Mouse (Mus musculus) neural tube, embryonic 14.5 days (tissue): ENCODE measurements around the gene Rnf26. TPM values are rescaled to one million over a fixed set of nuclear protein-coding genes. Genes with fewer than 3 reads are reported as not detected.

ENCODE experiments used
- ATAC-seq: fragments of 200-750 bp; cut with Nextera tagmentation; 2 replicates; pipeline ENCODE4 v1.8.0; 2017; ENCODE audit warnings: low read depth, mild to moderate bottlenecking, moderate TSS enrichment, moderate library complexity
- H3K27ac ChIP-seq: fragments of 300-500 bp; sonication (generic); 2 replicates; pipeline ENCODE4 v1.5.1; 2014; ENCODE audit warnings: low read depth, mild to moderate bottlenecking, control low read depth, low read length, moderate library complexity, mixed read lengths
- H3K27me3 ChIP-seq: fragments of 300-500 bp; sonication (generic); 2 replicates; pipeline ENCODE4 v1.6.1; 2014; ENCODE audit warnings: low read length; ENCODE audit not compliant: control insufficient read depth, insufficient read depth
- H3K36me3 ChIP-seq: fragments of 300-500 bp; sonication (generic); 2 replicates; pipeline ENCODE4 v1.6.1; 2014; ENCODE audit warnings: low read length, mixed read lengths; ENCODE audit not compliant: control insufficient read depth, insufficient read depth
- H3K4me1 ChIP-seq: fragments of 300-500 bp; sonication (generic); 2 replicates; pipeline ENCODE4 v1.6.1; 2014; ENCODE audit warnings: low read length; ENCODE audit not compliant: control insufficient read depth, insufficient read depth
- H3K4me2 ChIP-seq: fragments of 300-500 bp; sonication (generic); 2 replicates; pipeline ENCODE4 v1.6.1; 2014; ENCODE audit warnings: mild to moderate bottlenecking, low read depth, low read length, control low read depth
- H3K4me3 ChIP-seq: fragments of 300-500 bp; sonication (generic); 2 replicates; pipeline ENCODE4 v1.5.1; 2014; ENCODE audit warnings: low read depth, low read length, control low read depth, mixed read lengths
- H3K9ac ChIP-seq: fragments of 300-500 bp; sonication (generic); replicated peaks from 2 replicates; pipeline ENCODE4 v1.6.1; 2014; ENCODE audit warnings: low read depth, mild to moderate bottlenecking, control low read depth, low read length, mixed read lengths
- H3K9me3 ChIP-seq: fragments of 300-500 bp; sonication (generic); 2 replicates; pipeline ENCODE4 v1.6.1; 2016; ENCODE audit warnings: low read length; ENCODE audit not compliant: control insufficient read depth
- WGBS: fragments of 180-500 bp; shearing (Covaris S2); extraction: QIAGEN DNeasy Blood & Tissue Kit; methylation state at CpG from one replicate; pipeline ENCODE4 v1.1.7; 2014; 5-methylcytosine and 5-hydroxymethylcytosine counted together
- polyA plus RNA-seq: library from polyadenylated mRNA; unstranded; fragments of >200 nt; fragmentation: Nextera tagmentation; extraction: Ambion mirVana; gene quantifications from 2 replicates; pipeline ENCODE4 v1.2.1, GENCODE M21; 2014

The Rnf26 gene
- polyA plus RNA-seq, 1 experiment from 2014 or later, result 28.9 TPM

DNA sequence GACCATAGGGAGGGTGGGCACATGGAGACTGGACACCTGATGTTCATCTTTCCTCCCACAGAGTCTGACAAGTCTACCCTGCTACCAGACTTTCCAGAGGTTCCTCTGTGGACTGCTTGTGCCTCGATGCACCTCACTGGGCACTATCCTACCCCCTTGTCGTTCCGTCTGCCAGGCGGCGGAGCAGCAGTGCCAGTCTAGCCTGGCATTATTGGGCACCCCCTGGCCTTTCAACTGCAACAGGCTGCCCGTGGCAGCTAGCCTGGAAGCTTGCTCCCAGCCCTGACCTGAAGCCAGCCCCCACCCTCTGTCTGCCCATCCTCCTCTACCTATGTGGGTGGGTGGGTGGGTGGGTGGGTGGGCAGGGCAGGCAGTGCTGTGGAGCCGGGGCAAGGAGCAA lies 7.1 kb downstream of the Rnf26 start:
- no peaks in the 10 kb centered on the region; the same call in 1 of the 2 replicates for H3K36me3 ChIP-seq
- WGBS, result 88% methylated on average over 7 of the region's 7 CpGs
- H3K27ac ChIP-seq, result no peak overlapping the region
- H3K4me1 ChIP-seq, result peaks cover 36% of the 10 kb centered on the region
- H3K9me3 ChIP-seq, result no peaks in the 10 kb centered on the region
- no peak for ATAC-seq
- no peak overlapping the region for H3K4me3 ChIP-seq
- H3K27me3 ChIP-seq, result no peaks in the 10 kb centered on the region
- no peak overlapping the region for H3K9ac ChIP-seq
- H3K4me2 ChIP-seq, result no peak overlapping the region

DNA sequence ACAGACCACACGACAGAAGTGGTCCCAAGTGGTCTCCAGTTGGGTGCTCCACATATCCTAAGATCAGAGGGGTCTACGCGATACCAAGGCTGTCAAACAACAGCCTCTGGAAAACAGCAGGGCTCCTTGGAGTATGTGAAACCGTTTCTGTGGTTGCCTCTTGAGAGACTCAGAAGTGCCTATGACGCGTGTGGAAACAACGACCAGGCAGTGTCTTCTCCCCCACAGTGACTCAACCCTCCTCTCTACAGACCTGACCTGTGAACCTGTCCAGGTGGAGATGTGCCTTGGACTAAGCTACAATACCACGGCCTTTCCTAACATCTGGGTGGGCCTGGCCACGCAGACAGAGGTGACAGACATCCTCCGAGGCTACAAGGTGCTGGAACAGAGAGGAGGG lies 7.5 kb downstream of the Rnf26 start:
- WGBS, result 92% methylated on average over 10 of the region's 10 CpGs

DNA sequence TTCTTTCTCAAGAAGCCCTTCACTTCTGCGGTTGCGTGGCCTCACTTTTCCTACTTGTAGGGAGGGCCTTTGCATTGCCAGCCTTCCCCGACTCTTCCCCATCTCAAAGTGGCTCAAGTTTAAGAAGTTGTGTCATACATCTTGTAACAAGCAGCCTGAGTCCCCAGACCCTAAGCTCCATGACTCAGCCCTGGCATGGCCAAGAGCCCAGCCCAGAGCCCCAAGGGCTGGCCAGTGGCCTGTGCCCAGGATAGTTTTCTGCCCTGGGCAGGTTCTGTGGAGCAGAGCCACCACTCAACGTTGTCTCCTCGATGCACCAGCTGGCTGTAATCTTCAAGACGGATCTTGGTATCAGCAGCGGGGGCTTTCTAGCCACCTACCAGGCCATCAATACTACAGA lies 8.4 kb downstream of the Rnf26 start:
- H3K27me3 ChIP-seq, result no peaks in the 10 kb centered on the region
- H3K4me2 ChIP-seq, result no peak overlapping the region
- H3K4me1 ChIP-seq, result peaks cover 28% of the 10 kb centered on the region
- no peak overlapping the region for H3K27ac ChIP-seq
- whole genome bisulfite sequencing, result 96% methylated on average over 7 of the region's 7 CpGs
- no peak overlapping the region for H3K9ac ChIP-seq
- no peaks in the 10 kb centered on the region for H3K9me3 ChIP-seq
- ATAC-seq, result no peak
- H3K36me3 ChIP-seq, result no peaks in the 10 kb centered on the region; the same call in 1 of the 2 replicates
- no peak overlapping the region for H3K4me3 ChIP-seq

More for the DNA sequence above, 7.5 kb downstream of the Rnf26 start:
- no peaks in the 10 kb centered on the region for H3K27me3 ChIP-seq
- no peak overlapping the region for H3K4me3 ChIP-seq
- H3K4me1 ChIP-seq, result peaks cover 36% of the 10 kb centered on the region
- ATAC-seq, result no peak
- H3K27ac ChIP-seq, result no peak overlapping the region
- no peaks in the 10 kb centered on the region; the same call in 1 of the 2 replicates for H3K36me3 ChIP-seq
- H3K9me3 ChIP-seq, result no peaks in the 10 kb centered on the region
- H3K9ac ChIP-seq, result no peak overlapping the region
- no peak overlapping the region for H3K4me2 ChIP-seq

DNA sequence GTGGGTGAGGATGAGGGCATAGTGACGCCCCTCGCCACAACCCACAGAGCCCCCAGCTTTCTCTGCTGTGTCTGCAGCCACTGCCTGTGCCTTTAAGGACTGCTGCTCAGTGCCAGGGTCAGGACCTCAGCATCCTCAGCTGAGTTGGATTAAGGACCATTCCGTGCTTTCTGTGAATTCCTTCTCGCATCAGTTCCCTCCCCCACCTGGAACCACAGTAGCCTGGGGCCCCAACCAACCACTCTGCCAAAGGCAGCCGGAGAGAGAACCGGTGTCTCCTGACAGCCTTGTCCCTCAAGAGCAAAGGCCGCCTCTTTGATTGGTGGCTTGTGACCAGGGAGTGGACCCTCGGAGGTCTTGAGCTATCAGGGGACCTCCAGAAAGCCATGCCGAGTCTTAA lies 11.8 kb downstream of the Rnf26 start, which contains the start of gene Mfrp:
Gene Mfrp (plus strand): TSS at position 240 of the 400 bp plus-strand sequence.
- H3K9me3 ChIP-seq, result no peaks in the 10 kb centered on the region
- H3K36me3 ChIP-seq, result no peaks in the 10 kb centered on the region
- H3K27me3 ChIP-seq, result no peaks in the 10 kb centered on the region
- H3K4me1 ChIP-seq, result peaks cover 3% of the 10 kb centered on the region; the same call in 1 of the 2 replicates
- no peak within 1 kb of the TSS for H3K4me3 ChIP-seq
- no peak within 1 kb of the TSS for H3K27ac ChIP-seq
- WGBS, result 86% methylated on average over 9 of the region's 9 CpGs
- H3K4me2 ChIP-seq, result no peak within 1 kb of the TSS
- ATAC-seq, result no peak
- H3K9ac ChIP-seq, result no peak within 1 kb of the TSS

DNA sequence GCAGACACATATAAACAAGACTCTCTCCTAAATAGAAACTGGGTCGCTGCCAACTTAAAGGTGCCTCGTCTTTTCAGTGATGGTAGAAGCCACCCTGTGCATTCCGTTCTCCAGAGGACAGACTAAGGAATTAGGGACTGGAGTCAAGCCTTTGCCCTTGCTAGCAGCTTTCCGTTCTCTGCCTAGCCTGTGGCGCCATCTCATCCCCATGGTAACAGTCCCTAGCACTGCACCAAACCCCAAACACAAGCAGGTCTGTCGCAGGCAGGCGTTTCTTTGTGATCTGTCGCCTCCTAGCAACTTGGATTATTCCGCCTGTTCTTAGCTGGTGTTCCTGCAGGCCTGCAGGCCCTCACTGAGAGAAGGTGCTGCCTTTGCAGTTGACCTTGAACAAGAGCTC lies 16.8 kb downstream of the Rnf26 start:
- Histone ChIP-seq H3K4me2 (no peak overlapping the region), H3K4me1 (peaks cover 4% of the 10 kb centered on the region), H3K36me3 (no peaks in the 10 kb centered on the region), H3K27ac (peak overlapping the region; percentile 28; the same call in 1 of the 2 replicates), H3K27me3 (no peaks in the 10 kb centered on the region), H3K9me3 (no peaks in the 10 kb centered on the region), H3K4me3 (no peak overlapping the region), H3K9ac (no peak overlapping the region)
- WGBS, result 23% methylated on average over 9 of the region's 9 CpGs
- ATAC-seq, result peak; percentile 74

DNA sequence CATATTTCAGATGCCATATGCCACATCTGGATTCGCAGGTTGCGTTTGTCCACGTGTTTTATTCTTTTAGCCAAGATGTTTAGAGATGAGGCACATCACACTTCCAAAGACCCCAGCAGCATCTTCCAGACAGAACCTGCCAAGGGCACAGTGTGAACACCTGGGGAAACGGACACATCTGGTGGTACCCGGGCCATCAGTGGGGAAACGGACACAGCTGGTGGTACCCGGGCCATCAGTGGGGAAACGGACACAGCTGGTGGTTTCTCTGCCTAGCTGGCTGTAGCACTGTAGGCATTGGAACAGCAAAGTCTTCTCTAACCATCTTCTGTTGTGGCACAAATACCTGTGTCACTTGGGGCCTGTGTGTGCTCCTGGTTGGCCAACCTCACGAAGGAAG lies 17.5 kb downstream of the Rnf26 start:
- WGBS, result 87% methylated on average over 9 of the region's 9 CpGs
- H3K27me3 ChIP-seq, result no peaks in the 10 kb centered on the region
- no peak overlapping the region for H3K4me3 ChIP-seq
- H3K36me3 ChIP-seq, result no peaks in the 10 kb centered on the region
- no peak overlapping the region for H3K4me2 ChIP-seq
- no peak overlapping the region for H3K27ac ChIP-seq
- H3K9ac ChIP-seq, result no peak overlapping the region
- H3K9me3 ChIP-seq, result no peaks in the 10 kb centered on the region
- ATAC-seq, result no peak
- peaks cover 4% of the 10 kb centered on the region for H3K4me1 ChIP-seq

DNA sequence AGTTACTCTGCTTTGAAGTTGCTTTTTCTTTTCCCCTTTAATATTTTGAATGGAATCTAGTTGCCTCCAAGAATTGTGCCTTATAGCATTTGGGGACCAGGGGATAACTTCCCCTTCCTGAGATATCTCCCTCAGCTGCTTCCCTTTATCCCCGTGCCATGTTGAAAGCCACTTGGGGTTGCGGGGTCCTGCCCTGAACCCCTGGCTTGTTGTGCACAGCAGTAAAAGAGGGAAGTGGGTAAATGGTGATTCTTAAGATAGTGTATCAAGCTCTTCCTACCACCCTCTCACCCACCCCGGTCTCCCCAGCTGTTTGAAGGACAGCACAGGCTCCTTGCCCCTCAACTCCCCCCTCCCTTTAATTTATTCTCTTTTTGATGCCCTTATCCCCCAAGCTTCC lies 18.6 kb downstream of the Rnf26 start:
- ATAC-seq, result no peak
- H3K36me3 ChIP-seq, result no peaks in the 10 kb centered on the region
- no peak overlapping the region for H3K27ac ChIP-seq
- no peak overlapping the region for H3K4me3 ChIP-seq
- 85% methylated on average over 3 of the region's 3 CpGs for WGBS
- no peaks in the 10 kb centered on the region for H3K9me3 ChIP-seq
- H3K4me2 ChIP-seq, result no peak overlapping the region
- no peaks in the 10 kb centered on the region for H3K27me3 ChIP-seq
- H3K9ac ChIP-seq, result no peak overlapping the region
- H3K4me1 ChIP-seq, result peaks cover 4% of the 10 kb centered on the region

DNA sequence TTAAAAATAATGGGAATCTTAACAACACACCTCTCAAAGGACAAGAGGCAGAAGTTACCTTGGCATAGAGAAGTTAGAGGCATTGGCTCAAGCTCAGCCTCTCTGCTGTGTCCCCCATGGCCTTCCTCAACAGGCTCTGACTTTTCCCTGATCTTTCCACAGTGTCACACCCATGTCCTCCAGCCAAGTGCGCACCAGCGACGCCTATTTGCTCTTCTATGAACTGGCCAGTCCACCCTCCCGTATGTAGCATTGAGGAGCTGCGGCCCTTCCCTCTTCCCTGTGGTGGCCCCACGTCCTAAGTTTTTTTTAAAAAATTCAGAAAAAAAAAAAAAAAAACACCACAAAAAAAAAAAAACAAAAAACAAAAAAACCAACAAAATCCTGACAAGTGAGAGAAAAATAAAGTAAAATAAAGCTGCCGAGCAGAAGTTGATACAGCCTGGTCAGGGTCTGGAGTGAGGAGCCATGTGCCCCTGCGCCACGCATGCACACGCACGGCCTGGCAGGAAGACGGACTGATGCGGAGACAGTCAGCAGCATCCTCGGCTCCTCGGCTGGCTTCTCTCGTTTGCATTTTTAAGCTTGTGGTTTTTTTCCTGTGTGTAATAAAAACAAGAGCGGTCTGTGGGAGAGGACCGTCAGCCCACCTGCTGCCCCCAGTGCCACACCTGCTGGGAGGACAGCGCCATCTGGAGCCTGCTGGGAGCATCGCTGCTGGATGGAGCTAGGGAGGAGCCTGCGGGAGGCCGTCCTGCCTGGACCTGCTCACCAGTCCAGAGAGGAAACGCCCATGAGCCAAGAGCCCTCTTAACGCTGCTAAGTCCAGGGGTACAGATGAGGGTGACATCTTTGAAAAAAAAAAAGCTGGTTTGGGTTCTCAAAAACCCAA lies 19.5 kb downstream of the Rnf26 start:
- peaks cover 4% of the 10 kb centered on the region for H3K4me1 ChIP-seq
- H3K27ac ChIP-seq, result no peak overlapping the region
- WGBS, result 24% methylated on average over 24 of the region's 24 CpGs
- H3K36me3 ChIP-seq, result no peaks in the 10 kb centered on the region
- H3K4me2 ChIP-seq, result peak overlapping the region; percentile 30; the same call in 1 of the 2 replicates
- 0 out of 2 replicates have a peak overlapping the region, but pooled peaks have one; percentile 3 for H3K4me3 ChIP-seq
- 0 out of 2 replicates have a peak, but pooled peaks have one; percentile 42 for ATAC-seq
- no peaks in the 10 kb centered on the region for H3K27me3 ChIP-seq
- no peaks in the 10 kb centered on the region for H3K9me3 ChIP-seq
- H3K9ac ChIP-seq, result 0 out of 2 replicates have a peak overlapping the region, but pooled peaks have one; percentile 8

DNA sequence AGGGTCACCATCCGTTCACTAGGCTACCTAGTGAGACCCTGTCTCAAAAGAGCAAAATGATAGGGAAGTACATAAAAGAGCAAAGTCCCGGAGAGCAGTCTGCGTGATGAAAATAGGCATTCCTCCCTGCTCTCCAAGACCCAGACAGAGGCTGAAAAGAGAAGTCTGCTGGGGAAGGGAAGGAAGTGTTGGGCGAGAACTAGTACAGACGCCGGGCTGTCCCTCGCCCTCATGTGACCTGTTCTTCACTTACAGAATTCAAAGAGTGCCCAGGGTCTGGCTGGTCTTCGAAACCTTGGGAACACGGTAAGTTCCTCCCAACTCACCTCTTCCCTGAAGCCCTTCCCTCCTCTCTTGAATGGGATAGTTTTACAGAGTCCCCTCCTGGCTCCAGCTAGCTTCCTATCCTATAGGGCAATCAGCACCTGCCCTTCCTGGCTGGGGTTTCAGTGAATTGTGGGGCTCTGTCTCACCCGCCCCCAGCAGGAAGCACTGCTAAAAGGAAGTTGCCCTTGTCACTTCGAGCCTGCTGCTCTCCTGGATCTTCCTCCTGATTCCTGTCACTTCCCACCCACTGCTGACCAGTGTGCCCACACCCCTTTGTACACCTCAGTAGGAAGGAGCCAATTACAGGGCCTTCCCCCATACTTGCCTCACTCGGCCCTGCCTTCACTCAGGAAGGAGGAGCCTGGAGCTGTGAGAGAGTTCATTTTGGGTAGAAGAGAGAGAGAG lies 24.3 kb downstream of the Rnf26 start:
- 60% methylated on average over 12 of the region's 12 CpGs for WGBS
- no peak overlapping the region for H3K4me2 ChIP-seq
- H3K4me3 ChIP-seq, result no peak overlapping the region
- no peaks in the 10 kb centered on the region for H3K9me3 ChIP-seq
- H3K36me3 ChIP-seq, result no peaks in the 10 kb centered on the region
- no peak for ATAC-seq
- H3K9ac ChIP-seq, result no peak overlapping the region
- peaks cover 4% of the 10 kb centered on the region for H3K4me1 ChIP-seq
- peaks cover 3% of the 10 kb centered on the region for H3K27me3 ChIP-seq
- no peak overlapping the region for H3K27ac ChIP-seq
